Mouse (Mus musculus): ENCODE data around the gene Rtca.

Gene Rtca

DNA sequence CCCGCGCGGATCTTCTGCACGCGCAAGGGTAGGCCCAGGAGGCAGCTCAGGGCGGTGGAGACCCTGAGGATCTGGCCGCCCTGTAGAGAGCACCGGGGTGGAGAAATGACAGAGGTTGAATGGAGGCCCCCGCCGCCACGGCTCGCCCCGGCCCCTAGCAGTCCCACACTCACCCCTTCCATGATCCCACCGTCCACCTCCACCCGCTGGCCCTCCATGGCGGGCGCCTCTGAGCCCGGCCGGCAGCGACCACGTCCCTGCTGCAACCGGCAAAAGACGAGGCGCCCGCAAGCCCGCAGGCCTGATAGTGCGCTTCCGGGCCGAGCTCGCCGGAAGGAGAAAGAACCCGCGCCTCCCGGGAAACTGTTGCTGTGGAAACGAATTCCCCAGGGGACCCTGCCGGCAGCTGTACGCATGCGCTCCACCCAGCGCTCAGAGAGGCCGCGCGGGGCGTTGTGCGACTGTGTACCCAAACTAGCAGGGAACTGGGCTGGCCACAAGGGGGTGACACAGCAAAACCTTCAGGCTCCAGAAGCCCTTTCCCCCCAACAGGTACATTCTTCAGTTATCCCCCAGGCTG, at the start of gene Rtca:
Rtca (minus strand) TSS at position 437 of the 580 bp plus-strand sequence.
- DNase-seq (ENCODE audit: low spot score in 2 of 2): peak; percentile 94 to 96

GRCm38 (mm10) chr3:116551362-116551761, 43.4 kb upstream of the Rtca start:
- no peak for DNase-seq (ENCODE audit: low spot score in 2 of 2)

DNA sequence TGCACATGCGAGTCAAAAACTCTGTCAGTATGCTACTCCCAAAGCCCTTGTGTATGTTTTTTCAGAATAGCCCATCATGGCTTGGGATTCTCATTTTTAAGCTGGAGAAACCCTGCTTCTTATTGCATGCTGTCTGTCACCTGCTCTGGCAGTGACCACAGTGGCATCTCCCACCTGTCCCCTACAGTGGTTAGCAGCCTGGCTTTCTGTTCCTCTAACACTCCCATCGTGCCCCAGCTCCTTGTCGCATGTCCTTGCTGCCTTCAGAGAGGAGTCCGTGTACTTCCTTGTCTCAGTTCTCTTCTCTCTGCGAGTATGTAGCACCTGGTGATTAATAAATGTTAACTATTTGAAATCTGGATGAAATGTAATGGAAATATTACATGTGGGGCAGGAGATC, 39.4 kb upstream of the Rtca start:
- no peak for DNase-seq (ENCODE audit: low spot score in 2 of 2)

DNA sequence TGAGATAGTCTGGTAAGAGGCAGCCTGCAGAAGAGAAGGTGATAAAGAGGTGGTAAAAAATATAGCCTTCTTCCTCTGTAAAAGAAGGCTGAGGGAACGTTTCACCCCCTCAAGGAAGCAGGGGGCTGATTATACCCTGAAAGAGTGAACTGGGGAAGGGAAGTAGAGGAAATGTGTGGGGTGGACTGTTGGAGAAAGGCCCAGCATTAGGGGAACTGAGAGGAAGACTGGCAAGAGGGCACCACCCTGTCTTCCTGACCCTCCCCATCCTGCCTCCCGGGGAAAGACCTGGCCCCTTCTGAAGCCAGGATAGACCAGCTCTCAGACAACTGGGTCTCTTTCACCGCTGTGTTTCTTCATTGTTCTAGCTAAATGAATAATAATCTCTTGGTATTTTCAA, 34.5 kb upstream of the Rtca start:
- DNase-seq (ENCODE audit: low spot score in 2 of 2): no peak

DNA sequence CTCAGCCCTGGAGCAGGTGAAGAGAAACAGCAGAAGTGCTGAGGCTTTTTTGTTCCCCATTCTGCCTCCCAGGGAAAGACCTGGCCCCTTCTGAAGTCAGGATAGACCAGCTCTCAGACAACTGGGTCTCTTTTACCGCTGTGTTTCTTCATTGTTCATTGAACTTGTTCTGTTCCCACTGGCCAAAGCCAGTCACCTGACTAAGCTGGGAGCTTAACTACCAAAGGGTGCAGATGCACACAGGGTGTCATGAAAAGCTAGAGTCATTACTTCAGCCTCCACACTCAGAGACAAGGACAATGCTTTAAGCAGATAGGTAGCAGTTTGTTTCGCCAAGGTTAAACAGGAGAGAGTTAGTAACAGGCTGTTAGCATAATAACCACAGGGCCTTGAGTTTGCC, 34.1 kb upstream of the Rtca start:
- DNase-seq (ENCODE audit: low spot score in 2 of 2): no peak

DNA sequence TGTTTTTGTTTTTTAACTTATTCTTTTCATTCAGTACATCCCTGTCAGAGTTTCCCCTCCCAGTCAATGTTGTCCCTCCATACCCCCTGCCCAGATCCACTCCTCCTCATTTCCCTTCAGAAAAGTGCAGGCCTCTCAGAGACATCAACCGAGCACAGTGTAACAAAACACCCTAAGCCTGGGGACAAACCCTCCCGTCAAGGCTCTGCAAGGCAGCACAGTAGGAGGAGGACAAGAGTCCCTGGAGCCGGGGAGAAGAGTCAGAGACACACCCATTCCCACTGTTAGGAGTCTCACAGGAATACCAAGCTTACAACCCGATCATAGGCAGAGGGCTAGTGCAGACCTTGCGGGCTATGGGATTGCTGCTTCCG, 29.2 kb upstream of the Rtca start:
- DNase-seq (ENCODE audit: low spot score in 2 of 2): no peak

DNA sequence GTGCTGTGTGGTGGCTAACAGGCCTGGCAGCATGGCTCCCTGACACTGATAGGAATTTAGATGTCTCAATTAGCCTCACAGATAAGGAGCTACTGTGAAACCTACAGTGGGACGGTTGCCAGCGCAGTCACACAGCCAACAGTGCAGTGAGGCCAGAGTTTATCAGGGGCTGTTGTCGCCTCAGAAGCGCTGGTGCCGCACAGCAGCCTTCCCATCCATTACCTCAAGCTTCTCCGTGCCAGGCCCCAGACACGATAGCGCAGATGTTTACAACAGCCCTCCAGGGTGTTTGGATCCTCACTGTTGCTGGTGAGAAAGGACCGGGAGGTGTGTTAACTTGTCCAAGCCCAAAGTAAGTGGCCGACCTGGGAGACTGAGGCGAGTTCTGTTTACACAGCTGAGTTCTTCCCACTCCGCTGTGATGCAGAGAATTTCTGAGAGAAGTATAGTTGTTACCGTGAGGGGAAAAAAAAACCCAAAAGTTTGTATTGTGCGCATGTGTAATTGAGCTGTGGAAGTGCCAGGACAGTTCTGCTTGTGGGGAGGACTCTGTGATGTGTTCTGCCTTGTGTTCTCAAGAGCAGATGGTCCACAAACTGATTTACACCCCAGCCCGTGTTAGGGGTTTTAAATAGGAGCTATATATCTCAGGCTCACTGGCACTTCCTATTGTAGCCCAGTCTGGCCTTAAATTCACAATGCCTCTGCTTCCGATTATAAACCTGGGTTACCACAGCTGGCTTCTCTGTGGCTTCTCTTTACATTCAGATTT, 28.6 kb upstream of the Rtca start:
- no peak for DNase-seq (ENCODE audit: low spot score in 2 of 2)

DNA sequence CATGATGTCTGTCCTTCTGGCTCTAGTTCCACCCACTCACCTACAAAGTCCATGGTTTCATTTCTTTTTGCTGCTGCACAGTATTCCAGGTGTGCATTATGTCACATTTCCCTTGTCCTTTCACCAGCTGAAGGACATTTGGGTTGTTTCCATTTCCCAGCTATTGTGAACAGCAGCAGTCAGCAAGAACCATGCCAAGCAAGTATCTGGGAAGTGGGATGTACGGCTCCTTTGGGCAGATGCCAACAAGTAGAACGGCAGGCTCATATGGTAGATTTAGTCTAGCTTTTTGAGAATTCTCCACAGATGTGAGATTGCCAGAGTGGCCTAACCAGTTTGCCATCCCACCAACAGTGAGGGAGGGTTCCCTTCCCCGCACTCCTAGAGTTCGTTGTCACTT, 22.8 kb upstream of the Rtca start:
- DNase-seq (ENCODE audit: low spot score in 2 of 2): no peak

DNA sequence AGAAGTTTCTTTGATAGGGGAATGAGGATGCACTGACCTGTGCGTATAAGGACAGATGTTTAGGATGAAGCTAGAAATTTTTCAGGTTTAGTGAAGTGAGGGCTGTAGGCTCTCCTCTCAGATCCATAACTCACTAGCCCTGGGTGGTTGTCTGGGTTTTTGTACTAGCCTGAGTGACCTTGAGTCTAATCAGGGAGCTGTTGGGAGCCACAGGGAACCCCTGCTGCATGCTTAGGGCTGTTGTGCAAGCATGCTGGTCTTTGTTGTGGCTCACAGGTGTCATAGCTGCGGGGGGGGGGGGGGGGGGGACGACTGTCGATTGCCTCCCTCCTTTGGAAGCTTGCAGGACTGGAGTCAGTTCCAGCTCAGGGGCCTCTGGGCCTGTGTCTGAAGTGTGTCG, 21.7 kb upstream of the Rtca start:
- no peak for DNase-seq (ENCODE audit: low spot score in 2 of 2)

DNA sequence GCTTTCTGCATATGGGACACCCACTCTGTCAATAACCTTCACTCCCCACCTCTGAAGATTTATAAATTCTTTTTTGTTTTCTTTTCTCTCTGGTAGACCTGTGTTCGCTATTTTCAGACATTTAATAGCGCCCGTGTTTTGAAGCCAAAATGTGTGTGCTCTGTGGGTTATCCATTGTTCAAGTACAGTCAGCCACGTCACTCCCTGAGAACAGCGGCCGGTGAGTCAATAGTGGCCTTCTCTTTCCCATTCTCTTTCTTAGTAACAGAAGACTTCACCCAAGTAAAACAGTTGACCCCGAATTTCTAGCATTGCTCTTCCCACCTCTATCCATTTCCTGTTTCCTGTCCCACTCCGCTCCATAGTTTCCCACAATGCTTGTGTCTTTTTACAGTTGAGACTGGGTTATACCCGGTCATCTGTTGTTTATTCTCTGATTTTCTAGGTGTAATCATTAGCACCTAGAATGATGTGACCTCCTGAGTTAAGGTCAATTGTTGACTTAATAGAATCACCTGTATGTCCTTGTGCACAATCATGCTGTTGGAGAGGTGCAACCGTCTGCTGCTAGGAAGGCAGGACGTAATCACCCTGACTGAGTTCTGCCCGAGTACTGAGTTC, 12.2 kb upstream of the Rtca start:
- DNase-seq (ENCODE audit: low spot score in 2 of 2): no peak

DNA sequence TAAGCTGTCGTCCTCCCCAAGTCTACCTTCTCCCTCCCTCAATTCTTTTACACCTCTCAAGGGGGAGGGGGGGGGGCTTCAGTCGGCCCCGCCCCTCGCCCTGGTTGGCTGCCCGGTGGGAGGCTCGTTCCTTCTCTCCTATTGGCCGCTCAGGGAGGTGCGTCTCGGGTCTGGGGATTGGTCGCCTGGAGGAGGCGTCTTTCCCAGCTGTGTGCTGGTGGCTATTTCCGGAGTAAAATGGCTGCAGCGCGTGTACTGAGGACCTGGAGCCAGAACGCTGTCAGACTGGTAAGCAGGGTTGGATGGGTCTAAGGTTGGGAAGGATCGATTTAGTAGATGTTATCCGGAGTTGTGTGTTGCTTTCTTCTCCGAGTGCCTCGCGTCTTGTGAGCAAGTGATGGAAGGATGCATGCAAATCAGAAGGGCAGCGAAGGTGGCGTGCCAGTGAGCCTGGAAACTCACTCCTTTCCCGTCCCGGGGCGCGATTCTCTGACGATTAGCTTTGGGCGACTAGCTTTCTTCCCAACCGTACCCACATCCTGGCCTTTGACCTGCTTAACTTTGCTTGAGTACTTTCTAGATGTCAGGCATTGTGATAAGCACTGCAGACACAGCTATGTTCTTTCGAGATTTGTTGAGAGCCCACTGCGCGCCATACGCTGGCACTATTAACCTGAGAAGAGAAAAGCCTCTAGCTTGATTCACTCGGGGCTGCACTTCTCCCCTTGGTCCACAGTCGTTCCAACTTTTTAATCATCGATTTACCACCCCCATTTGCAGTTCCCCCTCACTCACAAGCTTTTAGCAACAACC, 5.1 kb upstream of the Rtca start, which contains the start of gene Dbt:
Dbt (plus strand) TSS at position 167 of the 813 bp plus-strand sequence.
- DNase-seq (ENCODE audit: low spot score in 2 of 2): peak; percentile 82

DNA sequence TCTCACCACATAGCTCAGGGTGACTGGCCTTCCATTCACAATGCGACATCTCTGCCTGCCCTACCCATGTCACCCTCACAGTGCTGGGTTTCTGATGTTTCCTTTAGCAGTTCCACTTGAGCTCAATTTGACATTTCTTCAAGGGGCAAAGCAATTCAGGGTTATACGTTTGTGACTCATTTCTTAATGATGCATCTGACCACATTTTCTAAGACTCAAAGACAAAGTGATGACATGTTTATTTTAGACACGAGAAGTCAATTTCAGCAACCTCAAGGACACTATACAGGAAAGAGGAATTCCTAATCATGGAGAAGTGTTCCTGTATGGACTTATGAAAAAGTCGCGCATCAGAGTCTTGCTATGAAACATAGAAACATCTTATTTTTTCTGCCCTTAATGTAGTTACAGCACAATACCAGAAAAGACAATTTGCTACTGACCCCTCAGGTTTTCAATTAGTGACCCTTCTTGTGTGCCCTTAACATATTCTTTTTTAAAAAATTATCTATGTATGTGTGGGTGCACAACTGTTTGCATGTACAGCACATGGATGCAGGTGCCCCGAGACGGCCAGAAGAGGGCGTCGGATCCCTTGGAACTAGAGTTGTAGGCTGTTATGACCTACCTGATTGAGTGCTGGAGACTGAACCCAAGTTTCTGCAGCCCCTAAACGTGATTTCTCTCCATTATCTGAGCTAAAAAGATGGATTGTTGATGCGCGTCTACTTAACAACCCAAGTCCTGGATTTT, 4.3 kb upstream of the Rtca start:
- peak; percentile 34 to 40 for DNase-seq (ENCODE audit: low spot score in 2 of 2)

DNA sequence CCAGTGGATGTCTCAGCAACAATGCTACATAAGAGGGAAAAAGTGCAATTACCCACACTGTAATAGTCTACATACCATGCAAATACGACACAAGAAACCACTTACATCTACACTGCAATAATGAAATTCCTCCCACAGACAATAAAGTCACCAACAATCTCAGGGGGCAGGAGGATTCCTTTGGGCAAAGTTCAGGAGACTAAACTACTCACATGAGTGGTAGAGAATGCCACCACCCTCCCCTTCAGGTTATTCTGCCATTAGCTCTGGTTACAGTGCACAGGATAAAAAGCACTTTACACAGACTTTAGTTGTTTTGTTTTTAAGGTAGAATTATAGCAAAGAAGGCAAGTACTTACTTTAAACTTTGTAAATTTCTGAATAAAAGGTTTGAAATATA, 12.3 kb downstream of the Rtca start:
- DNase-seq (ENCODE audit: low spot score in 2 of 2): no peak

- no peak for DNase-seq (ENCODE audit: low spot score in 2 of 2)
These were observed 14.3 kb downstream of the Rtca start for GRCm38 (mm10) chr3:116493658-116494057.

- no peak for DNase-seq (ENCODE audit: low spot score in 2 of 2)
These were observed 16.0 kb downstream of the Rtca start for GRCm38 (mm10) chr3:116491923-116492454.

GRCm38 (mm10) chr3:116490920-116491319, 17.1 kb downstream of the Rtca start:
- no peak for DNase-seq (ENCODE audit: low spot score in 2 of 2)

- no peak for DNase-seq (ENCODE audit: low spot score in 2 of 2)
These were observed 24.7 kb downstream of the Rtca start for GRCm38 (mm10) chr3:116483271-116483670.

DNA sequence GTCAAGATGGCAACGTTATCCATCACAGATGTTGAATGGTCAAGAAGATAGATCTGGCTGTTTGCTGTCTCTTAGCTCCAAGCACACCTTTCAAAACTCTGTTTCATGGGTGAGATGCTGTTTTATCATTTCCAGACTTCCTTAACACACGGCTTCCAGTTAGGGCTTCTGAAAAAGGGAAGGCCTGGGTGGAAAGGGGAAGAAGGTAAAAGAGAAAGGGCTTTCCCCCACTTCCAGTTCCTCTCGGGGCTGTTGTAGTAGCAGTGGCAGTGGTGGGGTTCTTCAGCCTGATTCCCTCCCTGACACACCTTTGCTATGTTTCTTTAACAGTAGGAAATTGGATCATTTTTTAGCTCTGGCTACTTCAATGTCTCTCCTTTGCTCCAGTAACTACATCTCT, 25.3 kb downstream of the Rtca start:
- no peak for DNase-seq (ENCODE audit: low spot score in 2 of 2)

DNA sequence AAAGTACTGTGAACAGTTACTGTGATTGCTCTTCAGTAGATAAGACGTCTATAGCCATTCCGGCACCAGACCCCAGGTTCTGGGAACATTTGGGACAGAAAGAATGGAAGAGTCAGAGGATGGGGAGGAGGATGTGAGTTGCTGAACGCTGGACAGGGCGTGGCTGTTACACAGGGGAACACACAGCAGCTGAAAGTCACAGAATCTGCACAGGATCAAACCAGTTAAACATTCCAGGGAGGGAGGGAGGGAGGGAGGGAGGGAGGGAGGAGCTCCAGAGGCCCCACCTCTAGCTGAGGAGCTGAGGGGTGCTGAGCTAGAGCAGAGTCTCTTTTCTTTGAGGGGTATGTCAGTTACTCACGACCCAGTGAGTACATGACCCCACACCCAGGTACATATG, 27.1 kb downstream of the Rtca start:
- DNase-seq (ENCODE audit: low spot score in 2 of 2): no peak

GRCm38 (mm10) chr3:116480119-116480518, 27.9 kb downstream of the Rtca start:
- DNase-seq (ENCODE audit: low spot score in 2 of 2): no peak

DNA sequence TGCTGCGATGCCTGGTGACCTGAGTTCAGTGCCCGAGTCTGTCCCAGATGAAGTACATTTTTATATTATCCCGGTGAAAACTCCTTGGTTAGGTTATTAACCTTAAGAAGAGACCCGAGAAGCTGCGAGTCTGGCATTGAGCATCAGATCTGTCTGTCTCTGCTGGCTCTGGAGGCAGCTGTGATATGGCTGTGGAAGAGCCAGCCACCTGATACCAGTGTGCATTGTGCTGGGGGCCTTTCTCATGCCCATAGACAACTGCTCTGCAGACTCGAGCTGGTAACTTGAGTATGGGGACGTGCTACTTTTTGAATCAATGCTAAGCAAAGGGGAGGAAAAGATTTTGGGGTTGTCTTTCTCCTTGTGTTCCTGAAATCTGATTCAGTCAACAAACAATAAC, 30.7 kb downstream of the Rtca start:
- no peak for DNase-seq (ENCODE audit: low spot score in 2 of 2)

Data from thymus, postnatal 10 days (tissue).